Mouse (Mus musculus): Measurements from ENCODE around the gene Fmnl1.

Gene Fmnl1

DNA sequence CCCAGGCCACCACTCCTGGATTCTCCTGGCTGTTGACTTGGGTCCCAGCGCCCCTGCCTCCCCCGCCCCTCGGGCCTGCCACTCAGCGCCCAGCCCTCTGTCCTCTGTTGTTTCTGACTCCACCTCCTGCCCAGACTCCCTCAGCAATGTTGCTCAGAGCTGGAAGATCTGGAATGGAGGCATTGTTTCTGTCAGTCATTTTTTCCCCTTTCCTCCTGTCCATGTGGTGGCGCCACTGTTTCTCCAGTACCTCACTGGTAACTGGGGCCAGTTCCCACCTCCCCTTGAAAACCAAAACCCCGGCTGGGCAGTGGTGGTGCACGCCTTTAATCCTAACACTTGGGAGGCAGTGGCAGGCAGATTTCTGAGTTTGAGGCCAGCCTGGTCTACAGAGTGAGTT is 9.5 kb upstream of the Fmnl1 start:
- DNase-seq (ENCODE audit: low read depth, low spot score), result no peak

DNA sequence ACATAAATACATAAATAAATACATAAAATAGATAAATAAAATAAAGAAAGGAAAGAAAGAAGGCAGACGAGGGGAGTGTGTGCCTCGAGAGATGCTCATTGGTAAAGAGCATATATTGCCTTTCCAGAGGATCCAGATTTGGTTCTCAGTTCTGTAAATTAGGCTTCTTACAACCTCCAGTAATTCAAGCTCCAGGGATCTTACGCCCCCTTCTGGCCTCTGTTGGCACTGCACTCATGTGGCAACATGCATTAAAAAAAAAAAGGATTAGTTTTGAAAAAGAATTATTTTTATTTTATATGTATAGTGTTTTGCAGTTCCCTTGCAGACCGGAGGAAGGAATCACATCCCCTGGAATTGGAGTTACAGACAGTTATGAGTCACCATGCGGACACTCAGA is 8.8 kb upstream of the Fmnl1 start:
- no peak for DNase-seq (ENCODE audit: low read depth, low spot score)

DNA sequence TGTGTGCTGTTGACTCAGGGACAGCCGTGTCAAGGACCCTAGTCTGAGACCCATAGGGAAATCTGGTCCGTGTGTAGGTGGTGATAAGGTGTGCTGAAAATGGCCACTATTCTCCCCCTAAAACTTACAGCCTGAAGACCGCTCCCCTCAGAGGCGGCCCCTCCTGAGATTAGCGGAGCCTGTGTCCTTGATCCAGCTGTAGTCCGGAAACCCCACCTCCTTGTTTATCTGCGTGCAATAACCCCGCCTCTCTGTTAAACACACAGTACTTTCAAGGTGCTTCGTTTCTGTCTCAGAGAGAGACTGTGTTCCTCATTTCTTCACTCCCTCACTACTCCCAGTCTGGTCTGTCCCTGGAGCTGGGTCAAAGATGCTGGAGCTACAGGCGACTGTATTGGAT is 6.5 kb upstream of the Fmnl1 start:
- no peak for DNase-seq (ENCODE audit: low read depth, low spot score)

DNA sequence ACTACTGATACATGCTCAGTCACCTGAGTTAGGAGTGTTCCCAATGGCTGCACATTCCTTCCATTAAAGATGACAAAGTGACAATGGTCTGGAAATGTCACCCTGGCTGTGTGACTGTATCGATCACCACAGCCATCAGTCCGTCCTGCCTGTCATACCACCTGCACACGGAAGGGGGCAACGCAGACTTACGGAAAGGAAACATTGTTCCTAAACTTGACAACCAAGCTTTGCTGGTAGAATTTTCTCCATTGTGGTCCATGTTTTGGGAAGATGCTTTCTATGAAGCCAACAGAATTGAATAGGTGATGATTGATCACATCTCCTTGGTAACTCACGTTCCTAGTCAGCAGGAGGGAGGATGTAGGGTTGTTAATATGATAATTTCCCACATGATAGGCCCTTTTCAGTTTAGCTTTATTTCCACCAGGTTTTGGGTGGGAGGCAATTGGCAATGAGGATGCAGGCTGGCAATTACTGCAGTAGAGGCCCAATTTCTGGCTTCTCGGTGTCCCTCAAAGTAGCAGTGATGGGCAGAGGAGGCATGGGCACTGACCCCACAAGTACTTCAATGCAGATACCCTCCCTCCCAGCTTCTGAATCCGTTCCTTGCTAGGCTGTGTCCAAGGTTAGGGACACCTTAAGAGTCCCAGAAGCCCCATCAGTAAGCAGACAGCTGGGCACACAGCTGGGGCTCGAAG is 2.1 kb upstream of the Fmnl1 start:
- no peak for DNase-seq (ENCODE audit: low read depth, low spot score)

DNA sequence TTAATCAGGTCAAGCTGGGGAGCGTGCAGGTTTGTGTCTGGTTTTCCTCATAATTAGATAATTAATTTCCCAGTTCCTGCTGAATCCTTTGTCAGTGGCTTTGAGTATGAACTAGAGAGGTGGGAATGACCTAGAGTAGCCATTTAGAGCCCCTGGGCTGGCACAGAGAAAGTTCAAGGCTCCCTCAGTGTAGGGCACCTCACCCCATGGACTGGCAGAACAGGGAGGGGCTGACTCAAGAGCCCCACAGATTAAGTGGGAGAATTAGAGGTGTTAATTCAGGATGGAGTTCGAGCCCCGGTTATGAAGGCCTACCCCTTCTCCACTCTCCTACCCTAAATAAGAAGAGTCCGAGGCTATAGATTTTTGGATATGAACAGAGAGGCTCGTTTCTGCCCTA is 1.2 kb upstream of the Fmnl1 start:
- no peak for DNase-seq (ENCODE audit: low read depth, low spot score)

DNA sequence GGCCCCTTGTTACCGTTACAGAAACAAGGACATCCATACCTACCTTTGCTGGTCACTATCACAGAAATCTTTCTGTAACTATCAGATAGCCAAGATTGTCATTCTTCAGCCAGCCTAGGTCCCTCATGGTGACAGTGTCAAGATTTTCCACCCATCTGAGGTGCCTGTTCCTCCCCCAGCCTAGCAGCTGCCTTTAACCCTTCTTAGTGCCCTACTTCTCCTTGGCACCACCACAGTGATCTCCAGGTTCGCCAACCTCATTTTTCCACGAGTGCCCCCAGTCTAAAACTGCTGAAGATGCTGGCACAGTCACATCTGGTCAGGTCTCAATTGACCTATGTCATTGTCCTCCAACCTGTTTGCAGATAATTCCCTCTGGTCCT is 805 bp upstream of the Fmnl1 start:
- DNase-seq (ENCODE audit: low read depth, low spot score), result no peak

DNA sequence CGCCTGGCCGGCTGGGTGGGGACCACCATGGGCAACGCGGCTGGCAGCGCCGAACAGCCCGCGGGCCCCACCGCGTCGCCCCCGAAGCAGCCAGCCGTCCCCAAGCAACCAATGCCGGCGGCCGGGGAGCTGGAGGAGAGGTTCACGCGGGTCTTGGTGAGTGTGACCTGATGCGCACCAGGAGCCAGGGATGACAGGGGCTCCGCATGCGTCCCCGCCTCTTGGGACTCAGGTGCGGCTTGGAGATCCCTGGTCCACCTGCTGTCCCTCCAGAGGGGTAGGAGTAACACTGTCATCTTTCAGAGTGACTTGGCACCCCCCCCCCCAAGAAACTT is 346 bp downstream of the Fmnl1 start:
- no peak for DNase-seq (ENCODE audit: low read depth, low spot score)

DNA sequence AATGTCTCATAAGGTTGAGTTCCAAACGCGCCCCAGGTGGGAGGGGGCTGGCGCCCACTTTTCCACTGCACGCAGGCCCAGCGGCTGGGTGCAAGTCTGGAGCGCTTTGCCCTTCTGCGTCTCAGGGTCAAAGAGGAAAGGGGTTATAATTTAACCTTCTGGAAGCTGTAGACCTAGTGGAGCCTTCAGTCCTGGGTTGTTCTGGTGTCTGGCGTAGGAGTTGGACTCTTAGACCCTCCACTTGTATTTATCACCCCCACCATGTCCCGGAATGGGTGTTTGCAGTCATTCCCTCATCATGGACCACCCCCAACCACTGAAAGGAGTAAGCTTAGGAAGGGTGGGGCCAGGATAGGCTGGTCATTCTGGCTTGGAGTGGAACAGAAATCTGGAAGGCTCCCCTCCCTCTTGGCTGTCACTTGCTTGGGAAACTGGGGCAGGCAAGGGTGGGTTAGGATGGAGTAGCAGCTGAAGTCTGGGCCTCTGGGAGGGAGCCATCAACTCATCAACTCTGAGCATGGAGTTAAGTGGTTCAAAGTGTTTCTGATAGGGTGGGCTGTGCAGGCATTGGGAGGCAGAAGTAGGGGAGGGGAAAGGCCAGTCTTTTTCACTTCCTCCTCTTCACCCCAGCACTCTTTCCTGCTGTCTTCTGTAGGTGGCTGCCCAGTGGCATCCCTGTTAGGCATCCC is 940 bp downstream of the Fmnl1 start:
- no peak for DNase-seq (ENCODE audit: low read depth, low spot score)

DNA sequence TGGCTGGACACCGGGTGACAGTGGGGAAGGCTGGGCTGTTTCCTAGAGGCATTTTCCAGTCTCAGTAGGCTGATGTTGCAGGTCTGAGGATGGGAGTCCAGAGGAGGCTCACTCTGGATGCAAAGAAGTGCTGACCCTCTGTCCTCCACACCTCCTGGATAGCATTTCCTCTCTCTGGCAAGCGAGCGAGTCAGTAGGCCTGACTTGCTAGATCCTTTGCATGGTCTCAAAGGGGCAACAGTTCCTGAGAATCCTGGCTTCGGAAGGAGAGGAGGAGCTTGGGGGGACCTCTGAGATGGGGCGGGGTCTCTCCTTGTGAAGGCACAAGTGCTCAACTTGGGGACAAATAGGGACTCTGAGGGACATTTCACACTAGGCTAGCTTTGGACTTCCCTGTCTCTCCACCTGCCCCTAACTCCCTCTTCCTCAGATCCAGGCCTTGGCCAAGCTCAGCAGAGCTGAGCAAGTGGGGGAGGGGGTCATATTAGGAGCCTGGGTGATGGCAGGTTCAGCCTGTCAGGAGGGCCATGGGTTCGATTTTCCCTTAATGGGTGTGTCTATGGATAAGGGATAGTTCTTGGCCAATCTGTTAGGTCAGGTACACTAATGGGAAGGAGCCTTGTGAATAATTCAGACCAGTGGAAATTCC is 1.6 kb downstream of the Fmnl1 start:
- DNase-seq (ENCODE audit: low read depth, low spot score), result no peak

DNA sequence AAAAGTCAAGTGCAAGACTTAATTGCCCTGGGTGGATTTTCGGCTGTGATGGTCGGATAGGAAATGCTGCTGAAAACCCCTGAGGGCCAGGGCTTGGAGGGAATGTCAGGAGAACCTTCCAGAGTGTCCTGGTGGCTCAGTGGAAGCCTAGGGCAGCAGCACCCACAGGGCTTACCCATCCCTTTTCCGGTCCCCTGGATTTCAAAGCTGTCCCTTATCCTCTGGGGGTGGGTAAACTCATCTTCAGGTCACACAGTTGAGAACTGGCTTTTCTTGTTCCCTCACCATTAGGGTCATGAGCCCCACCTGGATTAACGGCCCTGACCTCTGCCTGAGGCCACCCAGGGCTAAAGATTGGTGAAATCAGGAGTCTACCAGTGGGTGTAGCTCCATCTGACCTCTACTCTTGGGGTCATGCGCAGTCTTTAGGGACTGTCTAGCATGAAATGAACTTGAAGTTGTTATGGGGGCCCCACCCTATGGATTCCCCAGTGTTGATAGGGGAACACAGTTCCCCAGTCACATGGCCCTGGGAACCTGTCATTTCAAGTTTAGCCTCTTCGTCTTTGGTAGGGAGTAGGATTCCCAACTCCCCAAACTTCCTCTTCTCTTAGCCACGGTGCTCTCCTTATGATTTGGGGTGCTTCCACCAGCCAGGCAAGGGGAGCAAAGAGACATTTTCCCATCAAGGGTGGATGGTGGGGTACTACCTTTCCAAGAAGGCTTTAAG is 2.3 kb downstream of the Fmnl1 start:
- no peak for DNase-seq (ENCODE audit: low read depth, low spot score)

DNA sequence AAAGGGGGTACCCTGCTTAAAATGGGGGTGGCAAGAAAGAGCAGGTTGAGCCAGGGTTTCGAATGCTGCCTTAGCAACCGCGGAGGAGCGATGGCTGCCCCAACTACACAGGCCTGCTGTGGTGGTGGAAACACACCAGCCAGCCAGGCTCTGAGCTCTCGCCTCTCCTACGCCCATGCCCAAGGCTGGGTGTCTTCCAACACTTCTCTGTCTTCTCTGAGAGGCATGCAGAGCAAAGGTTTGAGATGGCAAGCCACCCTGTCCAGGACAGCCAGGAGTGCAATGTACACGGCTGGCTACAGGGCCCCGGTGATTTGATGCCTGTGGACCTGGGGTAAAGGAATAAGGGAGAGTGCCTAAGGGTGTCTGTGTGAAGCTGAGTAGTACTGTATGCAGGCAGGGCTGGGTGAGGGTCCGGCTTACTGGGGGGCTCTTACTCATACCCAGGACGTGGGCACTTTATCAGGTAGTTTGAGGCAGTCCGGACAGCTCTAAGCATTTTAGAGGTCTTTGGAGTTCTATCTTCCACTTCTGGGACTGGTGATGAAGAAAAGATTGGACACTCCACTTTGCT is 3.0 kb downstream of the Fmnl1 start:
- DNase-seq (ENCODE audit: low read depth, low spot score), result no peak

DNA sequence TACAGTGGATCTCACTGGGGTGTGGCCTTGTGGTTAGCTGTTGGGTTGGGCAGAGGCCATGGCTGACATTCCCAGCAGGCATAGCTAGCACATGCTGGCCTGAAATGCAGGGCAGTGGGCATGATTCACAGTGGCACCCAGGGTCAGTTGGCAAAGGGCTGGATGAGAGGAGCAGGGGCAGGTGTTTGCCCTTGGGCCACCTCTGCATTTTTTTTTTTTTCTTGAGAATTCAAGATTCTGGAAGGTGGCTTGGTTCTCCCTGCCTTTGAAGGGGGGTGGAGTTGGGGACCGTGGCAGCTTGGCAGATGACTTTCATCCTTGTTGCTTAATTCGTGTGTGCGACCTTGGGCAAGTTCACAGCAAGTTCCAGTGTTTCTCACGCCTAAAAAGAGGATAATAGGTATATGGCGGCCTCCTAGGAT is 3.5 kb downstream of the Fmnl1 start:
- no peak for DNase-seq (ENCODE audit: low read depth, low spot score)

DNA sequence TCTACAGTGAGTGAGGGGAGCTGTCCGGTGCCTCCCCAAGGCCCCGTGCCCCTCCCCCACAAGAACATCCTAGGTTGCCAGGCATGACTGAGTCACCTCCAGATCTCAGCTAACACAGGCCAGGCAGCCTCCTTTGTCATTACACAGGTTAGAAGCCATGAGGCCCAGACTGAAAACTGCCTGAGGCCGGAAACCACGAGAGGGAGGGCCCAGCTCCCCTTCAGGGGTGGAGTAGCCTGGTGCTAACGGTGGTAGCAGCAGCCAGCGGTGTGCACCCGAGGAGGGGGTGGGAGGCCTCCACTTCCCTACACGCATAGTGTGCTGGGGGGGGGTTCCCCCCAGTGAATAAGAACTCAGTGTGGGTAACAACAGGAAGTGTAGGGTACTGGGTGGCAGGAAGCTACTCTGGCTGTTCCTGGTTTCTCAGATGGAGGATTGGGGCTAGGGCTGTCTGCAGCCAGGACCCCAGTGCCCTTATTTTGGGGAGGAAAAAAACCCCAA is 4.0 kb downstream of the Fmnl1 start:
- no peak for DNase-seq (ENCODE audit: low read depth, low spot score)

DNA sequence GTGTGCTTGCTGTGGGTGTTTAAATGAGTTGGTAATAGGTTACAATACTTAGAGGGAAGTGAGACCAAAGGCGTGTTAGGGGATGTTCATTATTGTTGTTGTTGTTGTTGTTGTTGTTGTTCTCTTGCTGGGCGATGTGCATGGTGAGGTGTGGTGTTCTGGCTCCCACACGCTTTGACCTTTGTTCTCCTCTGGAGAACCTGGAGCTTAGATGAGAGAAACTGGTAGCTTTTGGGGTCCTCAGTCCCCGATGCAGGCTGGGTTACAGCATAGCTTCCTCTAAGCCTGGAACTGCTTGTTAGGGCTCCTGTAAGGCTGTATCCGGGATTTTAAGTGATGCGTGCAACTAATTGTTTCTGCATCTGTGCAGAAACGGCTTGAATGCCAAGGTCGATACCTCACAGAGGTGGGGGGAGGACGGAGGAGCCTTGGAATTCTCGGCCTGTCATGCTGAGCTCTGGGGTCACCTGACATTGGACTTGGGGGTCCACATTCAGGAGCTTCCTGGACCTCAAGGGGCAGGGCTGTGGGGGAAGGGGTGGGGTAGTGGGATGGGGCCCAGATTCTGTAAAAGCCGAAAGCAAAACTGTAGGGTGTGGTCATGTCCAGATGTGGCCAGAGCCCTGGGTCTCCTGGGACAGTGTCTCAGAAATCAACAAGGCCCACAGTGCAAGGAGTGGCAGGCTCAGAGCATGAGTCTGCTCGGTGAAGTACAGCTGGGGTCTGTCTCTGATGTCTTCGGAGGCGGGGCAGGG is 5.0 kb downstream of the Fmnl1 start:
- DNase-seq (ENCODE audit: low read depth, low spot score), result no peak

DNA sequence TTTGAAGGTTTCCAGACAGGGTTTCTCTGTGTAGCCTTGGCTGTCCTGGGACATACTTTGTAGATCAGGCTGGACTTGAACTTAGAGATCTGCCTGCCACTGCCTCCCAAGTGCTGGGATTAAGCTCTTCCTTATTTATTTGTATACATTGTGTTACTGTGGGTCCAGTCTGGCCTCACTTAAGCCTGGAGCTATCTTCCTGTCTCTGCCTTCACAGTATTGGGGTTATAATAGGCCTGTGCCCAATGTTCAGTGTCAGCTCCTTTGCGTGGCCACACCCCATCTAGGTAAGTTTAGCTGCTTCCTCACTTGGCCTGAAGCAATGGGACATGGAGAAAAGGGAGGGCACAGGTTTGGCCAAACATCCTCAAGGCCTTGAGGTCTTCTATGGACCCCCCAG is 5.6 kb downstream of the Fmnl1 start:
- DNase-seq (ENCODE audit: low read depth, low spot score), result no peak

DNA sequence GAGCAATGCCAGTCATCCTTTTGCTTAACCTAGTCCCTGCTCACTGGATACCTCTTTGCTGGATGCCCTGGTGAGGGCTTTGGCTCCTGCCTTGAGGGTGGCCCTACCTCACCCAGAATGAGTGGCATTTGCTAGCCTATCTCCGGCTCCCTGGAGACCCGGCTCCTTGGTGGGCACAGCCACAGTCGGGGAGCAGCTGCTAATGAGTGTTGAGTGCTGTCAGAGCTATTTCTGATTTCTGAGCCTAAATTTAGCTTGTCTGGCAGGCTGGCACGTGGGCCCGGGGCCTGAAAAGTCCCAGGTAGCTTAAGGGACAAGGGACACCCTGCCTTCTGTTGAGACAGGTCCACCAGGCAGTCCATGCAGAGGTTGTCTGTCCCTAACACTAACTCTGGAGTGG is 6.3 kb downstream of the Fmnl1 start:
- DNase-seq (ENCODE audit: low read depth, low spot score), result no peak

DNA sequence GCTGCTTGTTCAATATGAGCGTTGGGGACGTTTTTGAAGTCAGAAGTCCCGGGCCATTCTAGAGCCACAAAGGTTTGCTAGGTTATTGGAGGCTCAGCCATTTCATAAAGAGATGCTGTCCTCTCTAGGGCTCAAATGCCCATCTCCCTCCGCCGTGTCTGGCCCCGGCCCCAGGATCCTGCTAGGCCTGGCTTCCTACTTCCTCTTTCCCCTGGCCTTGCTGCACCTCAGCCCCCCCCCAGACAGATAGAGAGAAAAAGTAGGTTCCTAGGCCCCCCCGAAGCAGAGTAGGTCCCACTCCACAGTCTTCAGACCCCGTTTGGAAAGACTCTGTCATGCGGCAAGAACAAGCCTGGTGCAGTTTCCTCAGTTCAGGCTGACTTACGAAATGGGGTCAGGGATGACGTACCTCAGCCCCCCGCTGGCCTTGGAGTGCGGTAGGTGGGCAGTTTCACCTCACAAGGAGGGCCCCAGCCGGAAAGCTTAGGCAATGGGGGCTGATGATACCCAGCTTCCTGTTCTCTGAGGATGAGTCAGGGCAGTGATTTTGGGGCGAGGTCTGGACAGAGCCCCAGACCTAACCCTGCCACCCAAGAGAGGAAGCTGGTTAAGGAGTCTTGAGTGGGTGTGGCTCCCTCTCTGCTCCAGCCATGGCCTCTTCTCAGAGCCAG is 7.0 kb downstream of the Fmnl1 start:
- no peak for DNase-seq (ENCODE audit: low read depth, low spot score)

DNA sequence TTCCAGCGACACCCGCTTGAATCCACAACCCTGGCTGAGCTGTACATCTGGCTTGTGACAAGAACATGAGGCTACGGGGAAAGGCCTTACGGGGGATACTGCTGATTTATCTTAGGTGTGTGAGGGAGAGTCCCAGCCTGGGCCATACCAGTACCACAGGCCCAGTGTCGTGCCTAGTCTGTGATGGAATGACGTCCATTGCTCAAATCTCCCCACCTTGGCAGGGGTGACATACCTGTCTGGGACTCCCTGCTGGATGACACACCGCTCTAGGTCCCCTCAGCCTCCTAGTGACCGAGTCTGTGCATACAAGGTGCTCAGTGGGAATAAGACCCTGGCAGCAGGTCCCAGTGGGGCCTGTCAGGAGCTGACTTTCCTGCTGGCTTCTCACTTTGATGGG is 7.8 kb downstream of the Fmnl1 start:
- no peak for DNase-seq (ENCODE audit: low read depth, low spot score)

DNA sequence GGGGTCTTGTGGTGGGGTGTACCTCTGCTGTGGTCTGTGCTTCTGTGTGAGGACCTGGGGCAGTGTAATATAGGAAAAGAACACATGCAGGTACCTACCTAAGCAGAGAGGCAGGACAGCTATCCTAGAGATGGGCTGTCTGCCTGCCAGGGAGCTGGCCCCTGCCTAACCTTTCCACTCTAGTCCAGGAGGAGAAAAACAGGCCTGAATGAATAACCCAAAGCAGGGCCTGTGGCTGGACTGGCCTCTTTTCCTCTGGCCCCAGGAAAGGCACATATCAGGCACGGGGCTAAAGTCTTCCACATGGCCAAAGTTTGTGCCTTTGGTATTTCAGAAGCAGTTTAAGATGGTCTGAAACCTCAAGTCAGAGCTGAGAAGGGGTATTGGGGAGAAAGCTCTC is 9.5 kb downstream of the Fmnl1 start:
- DNase-seq (ENCODE audit: low read depth, low spot score), result no peak

DNA sequence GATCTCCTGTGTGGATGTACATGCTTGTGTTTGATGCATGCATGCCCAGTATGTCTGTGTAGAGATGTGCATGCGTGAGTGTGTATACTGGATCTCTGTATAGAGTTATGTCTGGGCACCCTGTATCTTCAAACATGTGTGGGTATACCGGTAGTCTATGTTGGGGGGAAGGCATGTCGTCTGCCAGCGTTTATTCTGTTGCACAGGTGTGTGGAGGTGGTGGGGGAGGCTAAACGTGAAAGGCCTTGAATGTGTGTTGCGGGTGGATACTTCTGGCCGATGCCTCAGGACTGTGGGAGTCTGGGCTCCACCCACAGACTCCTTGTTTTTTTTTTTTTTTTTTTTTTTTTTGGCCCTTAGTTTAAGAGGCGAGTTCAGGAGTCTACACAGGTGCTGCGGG is 10.4 kb downstream of the Fmnl1 start:
- DNase-seq (ENCODE audit: low read depth, low spot score), result no peak

DNA sequence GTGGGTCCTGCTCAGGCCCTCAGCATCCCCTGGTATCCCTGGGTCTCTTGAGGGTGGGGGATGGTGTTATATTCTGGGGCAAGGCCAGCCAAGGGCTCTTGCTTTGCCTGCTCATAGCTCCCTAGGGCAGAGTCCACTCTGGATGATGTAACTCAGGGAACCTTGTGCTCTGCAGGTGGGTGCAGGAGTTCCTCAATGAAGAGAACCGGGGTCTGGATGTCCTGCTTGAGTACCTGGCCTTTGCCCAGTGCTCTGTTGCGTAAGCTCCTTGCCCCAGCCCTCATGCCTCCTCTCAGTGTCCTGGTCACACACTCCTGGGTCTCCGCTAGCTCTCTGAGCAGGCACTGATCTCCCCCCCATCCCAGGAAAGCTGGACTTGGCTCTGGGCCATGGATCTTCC is 11.0 kb downstream of the Fmnl1 start:
- no peak for DNase-seq (ENCODE audit: low read depth, low spot score)
